Mouse (Mus musculus) T-cell, adult 2 months (primary cell): ENCODE data around the gene Msl1.

Experiments used
- DNase-seq: peaks from one replicate; pipeline ENCODE4 v3.0.0; 2022; ENCODE audit warnings: low spot score

The Msl1 gene

GRCm38 (mm10) chr11:98777888-98778287 lies 17.4 kb upstream of the Msl1 start:
- no peak for DNase-seq

- no peak for DNase-seq
Measured at GRCm38 (mm10) chr11:98781851-98782512, 13.3 kb upstream of the Msl1 start.

GRCm38 (mm10) chr11:98782651-98783235 lies 12.6 kb upstream of the Msl1 start:
- peak; percentile 45 for DNase-seq

- peak; percentile 88 for DNase-seq
Measured at GRCm38 (mm10) chr11:98783236-98783696, 12.1 kb upstream of the Msl1 start.

GRCm38 (mm10) chr11:98784139-98784538 lies 11.2 kb upstream of the Msl1 start:
- no peak for DNase-seq

GRCm38 (mm10) chr11:98785214-98785613 lies 10.1 kb upstream of the Msl1 start:
- no peak for DNase-seq

- DNase-seq = peak; percentile 53
Measured at GRCm38 (mm10) chr11:98785772-98786281, 9.5 kb upstream of the Msl1 start.

- DNase-seq = peak; percentile 88
Measured at GRCm38 (mm10) chr11:98786359-98787214, 8.7 kb upstream of the Msl1 start.

- DNase-seq = no peak
Measured at GRCm38 (mm10) chr11:98787229-98787628, 8.1 kb upstream of the Msl1 start.

GRCm38 (mm10) chr11:98787691-98788090 lies 7.6 kb upstream of the Msl1 start:
- no peak for DNase-seq

- DNase-seq = no peak
Measured at GRCm38 (mm10) chr11:98788139-98788538, 7.2 kb upstream of the Msl1 start.

GRCm38 (mm10) chr11:98788550-98789218 lies 6.6 kb upstream of the Msl1 start:
- DNase-seq = peak; percentile 93

- DNase-seq = no peak
Measured at GRCm38 (mm10) chr11:98789219-98789807, 6.0 kb upstream of the Msl1 start.

- no peak for DNase-seq
Measured at GRCm38 (mm10) chr11:98789824-98790223, 5.5 kb upstream of the Msl1 start.

GRCm38 (mm10) chr11:98790631-98791205 lies 4.6 kb upstream of the Msl1 start:
- no peak for DNase-seq

- no peak for DNase-seq
Measured at GRCm38 (mm10) chr11:98791448-98791847, 3.9 kb upstream of the Msl1 start.

- no peak for DNase-seq
Measured at GRCm38 (mm10) chr11:98792081-98792480, 3.2 kb upstream of the Msl1 start.

- DNase-seq = peak; percentile 53
Measured at GRCm38 (mm10) chr11:98794469-98795014, 774 bp upstream of the Msl1 start.

GRCm38 (mm10) chr11:98795714-98796514 lies 598 bp downstream of the Msl1 start:
- DNase-seq = no peak
